Mouse (Mus musculus): Measurements from ENCODE around the gene Ccdc82. TPM values are rescaled to one million over a fixed set of nuclear protein-coding genes. Genes with fewer than 3 reads are reported as not detected.
A peak's percentile ranks its signal among the peaks of the same experiment; 100 is the strongest.

Gene Ccdc82
- polyA plus RNA-seq, 1 experiment from 2014 or later, result 15.6 TPM

DNA sequence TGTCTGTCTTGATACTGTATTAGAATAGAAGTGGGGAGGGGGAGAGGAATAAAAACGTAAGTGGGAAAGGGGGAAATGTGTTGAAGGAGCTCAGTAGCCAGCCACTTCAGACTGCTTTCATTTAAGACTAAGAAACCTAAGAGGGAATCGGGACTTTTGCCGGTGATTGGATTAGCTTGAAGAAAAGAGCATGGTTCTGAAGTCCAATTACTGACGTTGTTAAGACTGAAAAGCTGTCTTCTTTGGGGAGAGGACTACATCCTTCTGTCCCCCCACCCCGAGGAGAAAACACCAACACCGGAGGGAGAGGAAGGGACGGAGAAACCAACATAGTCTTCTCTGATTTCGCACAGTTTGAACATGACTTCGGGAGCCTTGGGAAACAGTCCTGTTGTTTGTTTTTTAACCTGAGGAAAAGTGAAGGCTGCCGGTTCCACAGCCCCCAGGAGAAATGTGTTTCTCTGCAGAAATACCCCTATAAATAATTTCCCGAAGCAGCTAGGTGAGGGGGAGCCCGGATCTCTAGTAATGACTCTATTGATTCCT is 50.4 kb downstream of the Ccdc82 start:
- 0% methylated on average over 12 of the region's 12 CpGs for WGBS
- H3K4me1 ChIP-seq (replicated peaks; ENCODE audit: control insufficient read depth, insufficient read depth, low read length), result peaks cover 47% of the 10 kb centered on the region
- ATAC-seq (ENCODE audit: low FRiP score) (no peak), DNase-seq (ENCODE audit: low spot score) (no peak)
- H3K9me3 ChIP-seq (ENCODE audit: control insufficient read depth, low read length), result no peaks in the 10 kb centered on the region
- no peaks in the 10 kb centered on the region for H3K36me3 ChIP-seq (replicated peaks; ENCODE audit: control insufficient read depth, insufficient read depth)
- peak overlapping the region; percentile 60 for H3K4me3 ChIP-seq (replicated peaks; ENCODE audit: low read length)
- peak overlapping the region; percentile 96 for H3K4me2 ChIP-seq (replicated peaks)
- H3K27me3 ChIP-seq (ENCODE audit: control insufficient read depth, insufficient read depth, low read length), result no peaks in the 10 kb centered on the region
- H3K27ac ChIP-seq, result peak overlapping the region; percentile 72
- H3K9ac ChIP-seq, result peak overlapping the region; percentile 84

DNA sequence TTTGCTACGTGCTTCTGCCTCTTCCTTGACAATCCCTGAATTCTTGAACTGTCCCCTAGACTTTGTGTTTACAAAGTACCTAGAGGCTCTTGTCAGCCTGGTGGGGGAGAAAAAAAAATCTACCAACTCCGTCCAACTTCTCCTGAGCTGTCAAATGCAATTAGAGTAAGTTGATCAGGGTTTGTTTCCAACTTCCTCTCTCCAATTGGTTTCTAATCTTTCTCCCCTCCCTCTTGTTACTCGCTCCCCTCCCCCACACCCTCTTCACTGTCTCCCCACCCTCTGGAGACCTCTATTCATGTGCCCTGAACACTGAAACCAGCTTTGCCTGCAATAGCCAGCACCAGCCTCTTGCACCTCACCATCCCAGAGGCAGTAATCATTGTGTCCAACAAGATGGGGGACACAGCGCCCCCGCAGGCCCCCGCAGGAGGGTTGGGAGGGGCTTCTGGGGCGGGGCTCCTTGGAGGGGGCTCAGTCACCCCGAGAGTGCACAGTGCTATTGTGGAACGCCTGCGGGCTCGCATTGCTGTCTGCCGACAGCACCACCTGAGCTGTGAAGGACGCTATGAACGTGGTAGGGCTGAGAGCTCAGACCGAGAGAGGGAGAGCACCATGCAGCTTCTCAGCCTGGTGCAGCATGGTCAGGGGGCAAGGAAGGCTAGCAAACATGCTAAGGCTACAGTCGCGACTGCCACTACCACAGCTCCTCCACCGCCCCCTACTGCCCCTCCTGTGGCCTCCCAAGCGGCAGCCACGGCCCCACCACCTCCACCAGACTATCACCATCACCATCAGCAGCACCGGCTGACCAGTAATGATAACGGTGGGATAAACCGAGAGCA is 51.1 kb downstream of the Ccdc82 start, which contains the start of gene Maml2:
Gene Maml2 (plus strand): TSS at position 290 of the 845 bp plus-strand sequence.
- H3K4me3 ChIP-seq (replicated peaks; ENCODE audit: low read length), result peak within 1 kb of the TSS; percentile 60

DNA sequence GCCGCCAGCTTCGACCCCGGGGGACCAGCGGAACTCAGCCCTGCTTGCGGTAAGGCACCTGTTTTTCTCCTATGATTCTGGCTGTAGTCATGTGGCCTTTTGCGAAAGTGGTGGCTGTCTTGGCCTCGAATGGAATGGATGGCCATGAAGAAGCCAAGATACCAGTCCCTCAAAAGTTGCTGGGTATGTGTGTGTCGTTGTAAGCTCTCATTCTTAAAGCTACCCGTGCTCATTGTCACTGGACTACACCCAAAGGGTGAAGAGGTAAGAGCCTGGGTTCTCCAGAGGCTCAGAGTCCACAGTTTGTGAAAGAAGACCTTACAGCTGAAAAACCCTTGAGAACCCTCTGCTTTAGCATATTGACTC is 51.7 kb downstream of the Ccdc82 start:
- H3K27ac ChIP-seq, result peak overlapping the region; percentile 72
- peaks cover 54% of the 10 kb centered on the region for H3K4me1 ChIP-seq (replicated peaks; ENCODE audit: control insufficient read depth, insufficient read depth, low read length)
- peak overlapping the region; percentile 96 for H3K4me2 ChIP-seq (replicated peaks)
- peak overlapping the region; percentile 84 for H3K9ac ChIP-seq
- no peaks in the 10 kb centered on the region for H3K9me3 ChIP-seq (ENCODE audit: control insufficient read depth, low read length)
- WGBS, result 23% methylated on average over 9 of the region's 9 CpGs
- DNase-seq (ENCODE audit: low spot score) (no peak), ATAC-seq (ENCODE audit: low FRiP score) (no peak)
- H3K4me3 ChIP-seq (replicated peaks; ENCODE audit: low read length), result peak overlapping the region; percentile 60
- no peaks in the 10 kb centered on the region for H3K27me3 ChIP-seq (ENCODE audit: control insufficient read depth, insufficient read depth, low read length)
- no peaks in the 10 kb centered on the region for H3K36me3 ChIP-seq (replicated peaks; ENCODE audit: control insufficient read depth, insufficient read depth)

More for the DNA sequence above, 51.1 kb downstream of the Ccdc82 start, which contains the start of gene Maml2:
- Histone ChIP-seq H3K9ac (peak within 1 kb of the TSS; percentile 84), H3K36me3 (replicated peaks; ENCODE audit: control insufficient read depth, insufficient read depth) (no peaks in the 10 kb centered on the region), H3K4me2 (replicated peaks) (peak within 1 kb of the TSS; percentile 96), H3K27me3 (ENCODE audit: control insufficient read depth, insufficient read depth, low read length) (no peaks in the 10 kb centered on the region), H3K4me1 (replicated peaks; ENCODE audit: control insufficient read depth, insufficient read depth, low read length) (peaks cover 54% of the 10 kb centered on the region), H3K9me3 (ENCODE audit: control insufficient read depth, low read length) (no peaks in the 10 kb centered on the region), H3K27ac (peak within 1 kb of the TSS; percentile 72)
- DNase-seq (ENCODE audit: low spot score) (peak; percentile 64), ATAC-seq (ENCODE audit: low FRiP score) (peak; percentile 80)
- WGBS, result under 1% methylated on average over 23 of the region's 23 CpGs

GRCm38 (mm10) chr9:13299190-13299589 is 52.4 kb downstream of the Ccdc82 start:
- Histone ChIP-seq H3K27me3 (ENCODE audit: control insufficient read depth, insufficient read depth, low read length) (no peaks in the 10 kb centered on the region), H3K27ac (peak overlapping the region; percentile 33; the same call in 1 of the 2 replicates), H3K4me2 (replicated peaks) (peak overlapping the region; percentile 96), H3K9me3 (ENCODE audit: control insufficient read depth, low read length) (no peaks in the 10 kb centered on the region), H3K4me3 (replicated peaks; ENCODE audit: low read length) (peak overlapping the region; percentile 60), H3K36me3 (replicated peaks; ENCODE audit: control insufficient read depth, insufficient read depth) (no peaks in the 10 kb centered on the region), H3K4me1 (replicated peaks; ENCODE audit: control insufficient read depth, insufficient read depth, low read length) (peaks cover 59% of the 10 kb centered on the region), H3K9ac (peak overlapping the region; percentile 22)
- ATAC-seq (ENCODE audit: low FRiP score) (no peak), DNase-seq (ENCODE audit: low spot score) (no peak)
- 77% methylated on average over 6 of the region's 6 CpGs for WGBS

- H3K4me1 ChIP-seq (replicated peaks; ENCODE audit: control insufficient read depth, insufficient read depth, low read length), result peaks cover 65% of the 10 kb centered on the region
- H3K9me3 ChIP-seq (ENCODE audit: control insufficient read depth, low read length), result no peaks in the 10 kb centered on the region
- ATAC-seq (ENCODE audit: low FRiP score) (no peak), DNase-seq (ENCODE audit: low spot score) (no peak)
- 43% methylated on average over 3 of the region's 3 CpGs for WGBS
- peak overlapping the region; percentile 22; the same call in 1 of the 2 replicates for H3K9ac ChIP-seq
- no peaks in the 10 kb centered on the region for H3K27me3 ChIP-seq (ENCODE audit: control insufficient read depth, insufficient read depth, low read length)
- no peaks in the 10 kb centered on the region for H3K36me3 ChIP-seq (replicated peaks; ENCODE audit: control insufficient read depth, insufficient read depth)
- H3K27ac ChIP-seq, result peak overlapping the region; percentile 33; the same call in 1 of the 2 replicates
- peak overlapping the region; percentile 96 for H3K4me2 ChIP-seq (replicated peaks)
- peak overlapping the region; percentile 60 for H3K4me3 ChIP-seq (replicated peaks; ENCODE audit: low read length)
Observed at GRCm38 (mm10) chr9:13300041-13300441, 53.3 kb downstream of the Ccdc82 start.

GRCm38 (mm10) chr9:13300891-13301782 is 54.4 kb downstream of the Ccdc82 start:
- Histone ChIP-seq H3K36me3 (replicated peaks; ENCODE audit: control insufficient read depth, insufficient read depth) (no peaks in the 10 kb centered on the region), H3K9me3 (ENCODE audit: control insufficient read depth, low read length) (no peaks in the 10 kb centered on the region), H3K4me1 (replicated peaks; ENCODE audit: control insufficient read depth, insufficient read depth, low read length) (peaks cover 61% of the 10 kb centered on the region), H3K9ac (peak overlapping the region; percentile 39), H3K4me3 (replicated peaks; ENCODE audit: low read length) (peak overlapping the region; percentile 60), H3K27ac (no peak overlapping the region; the same call in 1 of the 2 replicates), H3K4me2 (replicated peaks) (peak overlapping the region; percentile 96), H3K27me3 (ENCODE audit: control insufficient read depth, insufficient read depth, low read length) (no peaks in the 10 kb centered on the region)
- DNase-seq (ENCODE audit: low spot score) (no peak), ATAC-seq (ENCODE audit: low FRiP score) (no peak)
- 50% methylated on average over 9 of the region's 9 CpGs for WGBS

GRCm38 (mm10) chr9:13302183-13302825 is 55.5 kb downstream of the Ccdc82 start:
- Histone ChIP-seq H3K4me3 (replicated peaks; ENCODE audit: low read length) (0 out of 2 replicates have a peak overlapping the region, but pooled peaks have one; percentile 60), H3K27me3 (ENCODE audit: control insufficient read depth, insufficient read depth, low read length) (no peaks in the 10 kb centered on the region), H3K9ac (peak overlapping the region; percentile 39; the same call in 1 of the 2 replicates), H3K4me2 (replicated peaks) (peak overlapping the region; percentile 96), H3K4me1 (replicated peaks; ENCODE audit: control insufficient read depth, insufficient read depth, low read length) (peaks cover 65% of the 10 kb centered on the region), H3K36me3 (replicated peaks; ENCODE audit: control insufficient read depth, insufficient read depth) (no peaks in the 10 kb centered on the region), H3K9me3 (ENCODE audit: control insufficient read depth, low read length) (no peaks in the 10 kb centered on the region), H3K27ac (peak overlapping the region; percentile 34; the same call in 1 of the 2 replicates)
- ATAC-seq (ENCODE audit: low FRiP score) (no peak), DNase-seq (ENCODE audit: low spot score) (no peak)
- 32% methylated on average over 6 of the region's 6 CpGs for WGBS

- no peaks in the 10 kb centered on the region for H3K36me3 ChIP-seq (replicated peaks; ENCODE audit: control insufficient read depth, insufficient read depth)
- H3K4me1 ChIP-seq (replicated peaks; ENCODE audit: control insufficient read depth, insufficient read depth, low read length), result peaks cover 73% of the 10 kb centered on the region
- WGBS, result 17% methylated on average over 5 of the region's 5 CpGs
- no peaks in the 10 kb centered on the region for H3K9me3 ChIP-seq (ENCODE audit: control insufficient read depth, low read length)
- H3K4me3 ChIP-seq (replicated peaks; ENCODE audit: low read length), result no peak overlapping the region
- ATAC-seq (ENCODE audit: low FRiP score), result no peak
- H3K27me3 ChIP-seq (ENCODE audit: control insufficient read depth, insufficient read depth, low read length), result no peaks in the 10 kb centered on the region
- peak overlapping the region; percentile 96; the same call in 1 of the 2 replicates for H3K4me2 ChIP-seq (replicated peaks)
- H3K27ac ChIP-seq, result 0 out of 2 replicates have a peak overlapping the region, but pooled peaks have one; percentile 10
- DNase-seq (ENCODE audit: low spot score), result no peak
- H3K9ac ChIP-seq, result no peak overlapping the region
Observed at GRCm38 (mm10) chr9:13303099-13303771, 56.5 kb downstream of the Ccdc82 start.
